Mouse (Mus musculus): Measurements from ENCODE around the gene Orc5. TPM values are rescaled to one million over a fixed set of nuclear protein-coding genes. Genes with fewer than 3 reads are reported as not detected.

The Orc5 gene
- polyA plus RNA-seq, 1 experiment = 26.8 TPM

GRCm38 (mm10) chr5:22572456-22572855 is 22.2 kb upstream of the Orc5 start:
- H3K4me1 ChIP-seq (ENCODE audit: control insufficient read depth, insufficient read depth, low read length) = no peaks in the 10 kb centered on the region
- H3K27ac ChIP-seq (ENCODE audit: insufficient read depth, low read depth, low read length) = no peak overlapping the region
- no peak for TF ChIP-seq POLR2A (IDR thresholded peaks at IDR 0.05; ENCODE audit: borderline replicate concordance, low read depth, low read length)
- TF ChIP-seq CTCF (IDR thresholded peaks at IDR 0.05; ENCODE audit: low read depth, low read length) = no peak
- no peak overlapping the region for H3K4me3 ChIP-seq (ENCODE audit: insufficient read depth, low read length)

GRCm38 (mm10) chr5:22565708-22566107 is 15.5 kb upstream of the Orc5 start:
- Histone ChIP-seq H3K27ac (ENCODE audit: insufficient read depth, low read depth, low read length) (no peak overlapping the region), H3K4me3 (ENCODE audit: insufficient read depth, low read length) (no peak overlapping the region), H3K4me1 (ENCODE audit: control insufficient read depth, insufficient read depth, low read length) (no peaks in the 10 kb centered on the region)
- TF ChIP-seq CTCF (IDR thresholded peaks at IDR 0.05; ENCODE audit: low read depth, low read length) = no peak
- no peak for TF ChIP-seq POLR2A (IDR thresholded peaks at IDR 0.05; ENCODE audit: borderline replicate concordance, low read depth, low read length)

DNA sequence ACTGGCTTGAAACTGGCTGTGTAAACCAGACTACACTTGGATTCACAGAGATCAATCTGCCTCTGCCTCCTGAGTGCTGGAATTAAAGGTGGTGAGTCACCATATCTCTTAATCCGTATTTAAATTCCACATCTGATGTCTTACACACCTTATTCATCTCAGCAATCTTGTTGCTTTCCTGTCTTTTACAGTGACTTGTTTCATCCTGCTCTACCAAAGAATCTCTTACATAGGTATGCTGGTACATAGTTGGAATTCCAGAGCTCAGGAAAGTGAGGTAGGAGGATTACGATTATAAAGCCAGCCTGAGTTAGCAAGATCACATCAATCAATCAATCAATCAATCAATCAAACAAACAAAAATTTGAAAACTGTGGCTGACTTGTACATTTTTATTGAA is 9.6 kb upstream of the Orc5 start:
- no peak overlapping the region for H3K4me3 ChIP-seq (ENCODE audit: insufficient read depth, low read length)
- TF ChIP-seq CTCF (IDR thresholded peaks at IDR 0.05; ENCODE audit: low read depth, low read length) (no peak), POLR2A (IDR thresholded peaks at IDR 0.05; ENCODE audit: borderline replicate concordance, low read depth, low read length) (no peak)
- no peaks in the 10 kb centered on the region for H3K4me1 ChIP-seq (ENCODE audit: control insufficient read depth, insufficient read depth, low read length)

DNA sequence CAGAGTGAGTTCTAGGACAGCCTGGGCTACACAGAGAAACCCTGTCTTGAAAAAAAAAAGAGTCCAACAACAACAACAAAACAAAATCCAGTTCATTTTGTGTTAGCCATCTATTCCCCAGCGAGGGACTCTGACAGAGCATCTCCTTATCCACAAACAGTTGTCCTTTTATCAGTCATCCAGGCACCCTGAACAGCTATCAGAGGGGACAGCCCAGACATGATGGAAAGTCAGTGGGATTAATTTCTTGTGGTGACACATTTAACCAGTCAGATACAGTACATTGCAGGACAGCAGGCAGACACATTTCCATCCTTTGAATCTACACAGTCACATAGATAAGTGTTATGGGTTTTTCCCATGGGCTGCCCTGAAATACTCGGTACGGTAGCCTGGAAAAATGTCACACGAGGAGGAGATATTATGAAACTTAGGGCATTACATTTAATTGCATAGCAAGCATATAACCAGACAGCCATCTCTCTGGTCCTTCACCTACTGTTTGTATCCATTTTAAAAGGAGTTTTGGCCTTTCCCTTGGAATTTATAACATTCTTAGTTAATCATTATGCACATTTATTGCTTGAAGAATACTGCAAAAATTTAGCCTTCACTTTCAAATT is 7.4 kb upstream of the Orc5 start:
- Histone ChIP-seq H3K27ac (ENCODE audit: insufficient read depth, low read depth, low read length) (no peak overlapping the region), H3K4me1 (ENCODE audit: control insufficient read depth, insufficient read depth, low read length) (no peaks in the 10 kb centered on the region), H3K4me3 (ENCODE audit: insufficient read depth, low read length) (no peak overlapping the region)
- TF ChIP-seq CTCF (IDR thresholded peaks at IDR 0.05; ENCODE audit: low read depth, low read length) = no peak
- no peak for TF ChIP-seq POLR2A (IDR thresholded peaks at IDR 0.05; ENCODE audit: borderline replicate concordance, low read depth, low read length)

More for the DNA sequence above, 9.6 kb upstream of the Orc5 start:
- H3K27ac ChIP-seq (ENCODE audit: insufficient read depth, low read depth, low read length) = no peak overlapping the region

DNA sequence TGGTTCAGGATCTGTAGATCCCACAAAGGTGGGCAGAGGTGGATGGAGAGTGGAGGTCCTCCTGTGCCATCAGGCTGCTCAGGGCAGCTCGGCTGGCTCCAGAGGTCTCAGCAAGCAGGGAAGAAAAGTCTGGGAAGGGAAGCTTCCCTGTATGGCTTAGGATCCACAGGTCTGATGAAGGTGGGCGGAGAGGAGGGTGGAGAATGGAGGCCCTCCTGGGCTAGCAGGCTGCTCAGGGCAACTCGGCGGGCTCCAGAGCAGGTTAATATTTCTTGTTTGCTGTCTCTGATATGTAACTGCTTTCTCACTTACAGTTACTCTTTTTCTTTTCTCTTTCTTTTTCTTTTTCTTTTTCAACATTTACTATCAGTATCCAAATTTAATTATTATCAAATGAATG is 6.5 kb upstream of the Orc5 start:
- Histone ChIP-seq H3K4me1 (ENCODE audit: control insufficient read depth, insufficient read depth, low read length) (no peaks in the 10 kb centered on the region), H3K4me3 (ENCODE audit: insufficient read depth, low read length) (no peak overlapping the region), H3K27ac (ENCODE audit: insufficient read depth, low read depth, low read length) (no peak overlapping the region)
- TF ChIP-seq POLR2A (IDR thresholded peaks at IDR 0.05; ENCODE audit: borderline replicate concordance, low read depth, low read length) = no peak
- TF ChIP-seq CTCF (IDR thresholded peaks at IDR 0.05; ENCODE audit: low read depth, low read length) = no peak

GRCm38 (mm10) chr5:22552233-22552765 is 2.1 kb upstream of the Orc5 start:
- no peak overlapping the region for H3K4me3 ChIP-seq (ENCODE audit: insufficient read depth, low read length)
- H3K27ac ChIP-seq (ENCODE audit: insufficient read depth, low read depth, low read length) = no peak overlapping the region
- H3K4me1 ChIP-seq (ENCODE audit: control insufficient read depth, insufficient read depth, low read length) = peaks cover 6% of the 10 kb centered on the region
- TF ChIP-seq POLR2A (IDR thresholded peaks at IDR 0.05; ENCODE audit: borderline replicate concordance, low read depth, low read length) (no peak), CTCF (IDR thresholded peaks at IDR 0.05; ENCODE audit: low read depth, low read length) (no peak)

- Histone ChIP-seq H3K27ac (ENCODE audit: insufficient read depth, low read depth, low read length) (peak overlapping the region; percentile 81), H3K4me1 (ENCODE audit: control insufficient read depth, insufficient read depth, low read length) (peaks cover 6% of the 10 kb centered on the region), H3K4me3 (ENCODE audit: insufficient read depth, low read length) (peak overlapping the region; percentile 89)
- TF ChIP-seq CTCF (IDR thresholded peaks at IDR 0.05; ENCODE audit: low read depth, low read length) (no peak), POLR2A (IDR thresholded peaks at IDR 0.05; ENCODE audit: borderline replicate concordance, low read depth, low read length) (no peak)
These were observed 730 bp downstream of the Orc5 start for GRCm38 (mm10) chr5:22549366-22550032.

DNA sequence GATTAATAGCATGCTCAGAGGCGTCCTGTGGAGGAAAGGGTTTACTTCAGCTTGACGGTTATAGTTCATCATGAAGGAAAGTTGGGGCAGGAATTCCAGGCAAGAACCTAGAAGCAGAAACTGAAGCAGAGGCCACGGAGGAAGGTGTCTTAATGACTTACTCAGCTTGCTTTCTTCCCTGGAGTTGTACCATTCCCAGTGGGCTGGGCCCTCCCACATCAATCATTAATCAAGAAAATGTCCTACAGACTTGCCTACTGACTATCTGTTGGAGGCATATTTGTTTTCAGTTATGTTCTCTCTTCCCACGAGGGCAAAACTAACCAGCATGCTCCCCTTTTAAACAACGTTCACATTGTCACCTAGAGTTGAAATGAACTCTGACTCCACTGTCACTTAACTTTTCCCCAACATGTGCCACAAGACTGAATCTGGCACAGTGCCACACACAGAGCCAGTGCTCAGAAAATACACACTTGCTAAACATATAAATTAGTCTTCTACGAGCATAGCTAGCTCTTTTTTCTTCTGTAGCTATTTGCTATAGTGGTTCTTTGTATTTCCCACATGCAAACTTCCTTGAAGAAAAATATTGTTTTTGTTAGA is 1.6 kb downstream of the Orc5 start:
- TF ChIP-seq CTCF (IDR thresholded peaks at IDR 0.05; ENCODE audit: low read depth, low read length) (no peak), POLR2A (IDR thresholded peaks at IDR 0.05; ENCODE audit: borderline replicate concordance, low read depth, low read length) (no peak)
- Histone ChIP-seq H3K27ac (ENCODE audit: insufficient read depth, low read depth, low read length) (no peak overlapping the region), H3K4me1 (ENCODE audit: control insufficient read depth, insufficient read depth, low read length) (peaks cover 6% of the 10 kb centered on the region), H3K4me3 (ENCODE audit: insufficient read depth, low read length) (peak overlapping the region; percentile 18)

DNA sequence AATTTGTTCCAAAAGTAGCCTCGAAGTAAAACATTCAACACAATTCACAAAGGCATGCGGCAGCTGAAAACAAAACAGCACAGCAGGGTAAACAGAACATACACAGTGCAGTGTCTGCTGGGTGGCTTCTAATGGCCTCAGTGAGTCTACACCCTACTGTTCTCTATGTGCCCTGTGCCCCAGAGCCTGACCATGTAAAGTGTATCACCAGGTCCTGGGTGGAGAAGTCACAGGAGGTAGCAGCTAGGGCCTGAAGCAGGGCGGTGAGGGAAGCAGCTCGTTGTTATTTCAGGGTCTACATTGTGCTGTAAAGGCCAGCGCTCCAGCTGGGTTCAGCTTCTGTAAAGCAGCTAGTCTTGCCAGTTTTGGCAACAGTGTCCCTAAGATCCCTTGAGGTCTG is 3.7 kb downstream of the Orc5 start:
- Histone ChIP-seq H3K27ac (ENCODE audit: insufficient read depth, low read depth, low read length) (no peak overlapping the region), H3K4me3 (ENCODE audit: insufficient read depth, low read length) (no peak overlapping the region)
- TF ChIP-seq POLR2A (IDR thresholded peaks at IDR 0.05; ENCODE audit: borderline replicate concordance, low read depth, low read length) (no peak), CTCF (IDR thresholded peaks at IDR 0.05; ENCODE audit: low read depth, low read length) (no peak)

DNA sequence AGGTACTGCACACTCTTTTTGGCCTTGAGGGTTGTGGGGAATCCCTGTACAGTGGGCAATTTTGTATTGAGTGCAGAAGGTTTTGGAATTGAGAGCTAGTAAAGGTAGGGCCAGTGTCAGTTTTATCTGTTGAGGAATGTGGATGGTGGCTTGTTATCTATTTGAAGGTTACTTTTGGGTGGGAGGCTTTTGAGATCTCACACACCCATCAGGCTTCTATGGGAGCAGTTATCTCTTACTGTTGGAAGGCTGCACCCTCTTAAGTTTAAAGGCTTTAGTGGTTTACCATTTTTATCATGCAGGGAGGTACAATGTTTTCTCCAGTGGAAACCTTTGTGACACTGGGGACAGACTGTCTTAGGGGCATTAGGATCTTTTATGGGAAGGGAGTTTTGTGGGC is 4.9 kb downstream of the Orc5 start:
- TF ChIP-seq CTCF (IDR thresholded peaks at IDR 0.05; ENCODE audit: low read depth, low read length) = no peak
- no peak for TF ChIP-seq POLR2A (IDR thresholded peaks at IDR 0.05; ENCODE audit: borderline replicate concordance, low read depth, low read length)
- H3K4me1 ChIP-seq (ENCODE audit: control insufficient read depth, insufficient read depth, low read length) = peaks cover 6% of the 10 kb centered on the region
- no peak overlapping the region for H3K27ac ChIP-seq (ENCODE audit: insufficient read depth, low read depth, low read length)
- H3K4me3 ChIP-seq (ENCODE audit: insufficient read depth, low read length) = no peak overlapping the region

More for the DNA sequence above, 3.7 kb downstream of the Orc5 start:
- peaks cover 6% of the 10 kb centered on the region for H3K4me1 ChIP-seq (ENCODE audit: control insufficient read depth, insufficient read depth, low read length)
